13 mouse cellular contexts compared by ENCODE assay signal in genomic region chr14:29851286-29851685, GRCm38 (mm10).
"Had no signal": no experiment of that assay in that cellular context is flagged by ENCODE, and none has a peak within 500 bp of the region (broad histone marks: within the 10 kb centered on the region; RNA-seq: fewer than 3 reads in every experiment).

No protein-coding gene starts in this region.

- H3K27me3 ChIP-seq: neural tube, embryonic 12.5 days; stomach, embryonic 15.5 days had no signal

- DNase-seq: retina, postnatal 1 day; right cerebral cortex, adult 18-20 months; right cerebral cortex, postnatal 25 days; spleen, adult 18-20 months; thymus, adult 18-20 months; thymus, adult 2 months; thymus, postnatal 14 days; thymus, postnatal 25 days; thymus, postnatal 36 days; thymus, postnatal 4 days had no signal

- H3K9me3 ChIP-seq: neural tube, embryonic 12.5 days; stomach, embryonic 15.5 days had no signal

- H3K4me3 ChIP-seq: neural tube, embryonic 12.5 days; stomach, embryonic 15.5 days had no signal

- H3K4me2 ChIP-seq: neural tube, embryonic 12.5 days; stomach, embryonic 15.5 days had no signal

- H3K9ac ChIP-seq: neural tube, embryonic 12.5 days; stomach, embryonic 15.5 days had no signal

- H3K27ac ChIP-seq: neural tube, embryonic 12.5 days; stomach, embryonic 15.5 days; stomach, postnatal 0 days had no signal

- H3K4me1 ChIP-seq: neural tube, embryonic 12.5 days; stomach, embryonic 15.5 days had no signal

- H3K36me3 ChIP-seq: neural tube, embryonic 12.5 days; stomach, embryonic 15.5 days had no signal
